Mouse (Mus musculus): Measurements from ENCODE around the gene Cib3. TPM values are rescaled to one million over a fixed set of nuclear protein-coding genes. Genes with fewer than 3 reads are reported as not detected.

Cib3 gene
- total and polyA plus RNA-seq, 2 experiments from 2014 or later, result 0.10 TPM; not detected in 1

GRCm38 (mm10) chr8:72213536-72213935, 899 bp upstream of the Cib3 start, which contains the start of gene Gm11034:
Gene Gm11034 (minus strand): TSS chr8:72213636.
- no peak within 1 kb of the TSS for H3K27ac ChIP-seq (ENCODE audit: low read depth, low read length)
- peaks cover 4% of the 10 kb centered on the region for H3K27me3 ChIP-seq (ENCODE audit: insufficient read depth, low read length)
- H3K9me3 ChIP-seq (ENCODE audit: low read length), result no peaks in the 10 kb centered on the region
- ATAC-seq (no peak), DNase-seq (no peak)
- no peak within 1 kb of the TSS for H3K4me3 ChIP-seq (ENCODE audit: low read depth, low read length)
- H3K4me2 ChIP-seq (ENCODE audit: low read depth), result no peak within 1 kb of the TSS
- WGBS, result 77% methylated on average over 4 of the region's 4 CpGs
- no peak for TF ChIP-seq CTCF (IDR thresholded peaks at IDR 0.05; ENCODE audit: low read depth)
- H3K4me1 ChIP-seq (ENCODE audit: insufficient read depth), result no peaks in the 10 kb centered on the region
- no peak within 1 kb of the TSS for H3K9ac ChIP-seq
- H3K36me3 ChIP-seq (ENCODE audit: insufficient read depth), result no peaks in the 10 kb centered on the region

GRCm38 (mm10) chr8:72211846-72212245, 791 bp downstream of the Cib3 start:
- no peaks in the 10 kb centered on the region for H3K9me3 ChIP-seq (ENCODE audit: low read length)
- H3K4me1 ChIP-seq (ENCODE audit: insufficient read depth), result no peaks in the 10 kb centered on the region
- TF ChIP-seq CTCF (IDR thresholded peaks at IDR 0.05; ENCODE audit: low read depth), result no peak
- H3K27me3 ChIP-seq (ENCODE audit: insufficient read depth, low read length), result peaks cover 4% of the 10 kb centered on the region
- ATAC-seq (no peak), DNase-seq (no peak)
- H3K4me3 ChIP-seq (ENCODE audit: low read depth, low read length), result no peak overlapping the region
- H3K27ac ChIP-seq (ENCODE audit: low read depth, low read length), result no peak overlapping the region
- H3K36me3 ChIP-seq (ENCODE audit: insufficient read depth), result no peaks in the 10 kb centered on the region
- H3K9ac ChIP-seq, result no peak overlapping the region
- 87% methylated on average over 1 of the region's 1 CpGs for WGBS
- H3K4me2 ChIP-seq (ENCODE audit: low read depth), result no peak overlapping the region

- DNase-seq (no peak), ATAC-seq (no peak)
- WGBS, result 65% methylated on average over 2 of the region's 2 CpGs
- Histone ChIP-seq H3K27ac (ENCODE audit: low read depth, low read length) (no peak overlapping the region), H3K36me3 (ENCODE audit: insufficient read depth) (no peaks in the 10 kb centered on the region), H3K9me3 (ENCODE audit: low read length) (no peaks in the 10 kb centered on the region), H3K4me1 (ENCODE audit: insufficient read depth) (no peaks in the 10 kb centered on the region), H3K27me3 (ENCODE audit: insufficient read depth, low read length) (peaks cover 4% of the 10 kb centered on the region), H3K4me3 (ENCODE audit: low read depth, low read length) (no peak overlapping the region), H3K4me2 (ENCODE audit: low read depth) (no peak overlapping the region), H3K9ac (no peak overlapping the region)
- TF ChIP-seq CTCF (IDR thresholded peaks at IDR 0.05; ENCODE audit: low read depth), result no peak
Observed at GRCm38 (mm10) chr8:72210710-72211109, 1.9 kb downstream of the Cib3 start.

GRCm38 (mm10) chr8:72210222-72210621, 2.4 kb downstream of the Cib3 start:
- Histone ChIP-seq H3K27ac (ENCODE audit: low read depth, low read length) (no peak overlapping the region), H3K27me3 (ENCODE audit: insufficient read depth, low read length) (peaks cover 4% of the 10 kb centered on the region), H3K36me3 (ENCODE audit: insufficient read depth) (no peaks in the 10 kb centered on the region), H3K4me1 (ENCODE audit: insufficient read depth) (no peaks in the 10 kb centered on the region), H3K4me2 (ENCODE audit: low read depth) (no peak overlapping the region), H3K9me3 (ENCODE audit: low read length) (no peaks in the 10 kb centered on the region), H3K9ac (no peak overlapping the region), H3K4me3 (ENCODE audit: low read depth, low read length) (no peak overlapping the region)
- WGBS, result 79% methylated on average over 4 of the region's 4 CpGs
- DNase-seq (no peak), ATAC-seq (no peak)
- no peak for TF ChIP-seq CTCF (IDR thresholded peaks at IDR 0.05; ENCODE audit: low read depth)

GRCm38 (mm10) chr8:72208582-72208981, 4.1 kb downstream of the Cib3 start:
- TF ChIP-seq CTCF (IDR thresholded peaks at IDR 0.05; ENCODE audit: low read depth), result no peak
- Histone ChIP-seq H3K4me2 (ENCODE audit: low read depth) (no peak overlapping the region), H3K27me3 (ENCODE audit: insufficient read depth, low read length) (no peaks in the 10 kb centered on the region; the same call in 1 of the 2 replicates), H3K9me3 (ENCODE audit: low read length) (no peaks in the 10 kb centered on the region), H3K9ac (no peak overlapping the region), H3K4me1 (ENCODE audit: insufficient read depth) (no peaks in the 10 kb centered on the region), H3K4me3 (ENCODE audit: low read depth, low read length) (no peak overlapping the region), H3K27ac (ENCODE audit: low read depth, low read length) (no peak overlapping the region), H3K36me3 (ENCODE audit: insufficient read depth) (no peaks in the 10 kb centered on the region)
- no peak for DNase-seq
- 76% methylated on average over 1 of the region's 1 CpGs for WGBS
- no peak for ATAC-seq

GRCm38 (mm10) chr8:72197997-72198396, 14.6 kb downstream of the Cib3 start:
- H3K27me3 ChIP-seq (ENCODE audit: insufficient read depth, low read length), result no peaks in the 10 kb centered on the region; the same call in 1 of the 2 replicates
- H3K4me1 ChIP-seq (ENCODE audit: insufficient read depth), result no peaks in the 10 kb centered on the region
- H3K36me3 ChIP-seq (ENCODE audit: insufficient read depth), result no peaks in the 10 kb centered on the region
- peaks cover 4% of the 10 kb centered on the region; the same call in 1 of the 2 replicates for H3K9me3 ChIP-seq (ENCODE audit: low read length)
- no peak overlapping the region for H3K4me3 ChIP-seq (ENCODE audit: low read depth, low read length)
- DNase-seq (no peak), ATAC-seq (no peak)
- 63% methylated on average over 8 of the region's 8 CpGs for WGBS
- no peak overlapping the region for H3K27ac ChIP-seq (ENCODE audit: low read depth, low read length)
- H3K4me2 ChIP-seq (ENCODE audit: low read depth), result no peak overlapping the region
- no peak for TF ChIP-seq CTCF (IDR thresholded peaks at IDR 0.05; ENCODE audit: low read depth)
- no peak overlapping the region for H3K9ac ChIP-seq

- TF ChIP-seq CTCF (IDR thresholded peaks at IDR 0.05; ENCODE audit: low read depth), result no peak
- Histone ChIP-seq H3K27me3 (ENCODE audit: insufficient read depth, low read length) (no peaks in the 10 kb centered on the region; the same call in 1 of the 2 replicates), H3K4me3 (ENCODE audit: low read depth, low read length) (no peak overlapping the region), H3K9ac (no peak overlapping the region), H3K4me1 (ENCODE audit: insufficient read depth) (no peaks in the 10 kb centered on the region), H3K36me3 (ENCODE audit: insufficient read depth) (no peaks in the 10 kb centered on the region), H3K9me3 (ENCODE audit: low read length) (no peaks in the 10 kb centered on the region), H3K4me2 (ENCODE audit: low read depth) (no peak overlapping the region), H3K27ac (ENCODE audit: low read depth, low read length) (no peak overlapping the region)
- DNase-seq (no peak), ATAC-seq (no peak)
Observed at GRCm38 (mm10) chr8:72192065-72192464, 20.6 kb downstream of the Cib3 start.

- Histone ChIP-seq H3K36me3 (ENCODE audit: insufficient read depth) (no peaks in the 10 kb centered on the region), H3K9ac (no peak overlapping the region), H3K27ac (ENCODE audit: low read depth, low read length) (no peak overlapping the region), H3K9me3 (ENCODE audit: low read length) (no peaks in the 10 kb centered on the region), H3K27me3 (ENCODE audit: insufficient read depth, low read length) (no peaks in the 10 kb centered on the region; the same call in 1 of the 2 replicates), H3K4me1 (ENCODE audit: insufficient read depth) (no peaks in the 10 kb centered on the region), H3K4me2 (ENCODE audit: low read depth) (no peak overlapping the region), H3K4me3 (ENCODE audit: low read depth, low read length) (no peak overlapping the region)
- ATAC-seq (no peak), DNase-seq (no peak)
- TF ChIP-seq CTCF (IDR thresholded peaks at IDR 0.05; ENCODE audit: low read depth), result no peak
- WGBS, result 83% methylated on average over 2 of the region's 2 CpGs
Observed at GRCm38 (mm10) chr8:72190215-72190539, 22.5 kb downstream of the Cib3 start.
